Mouse (Mus musculus) lung, postnatal 0 days (tissue): ENCODE results near the gene 9430097D07Rik.

ENCODE experiments used
- CTCF ChIP-seq: IDR thresholded peaks from 2 replicates; pipeline ENCODE4 v1.5.1; 2016; ENCODE audit warnings: antibody characterized with exemption, mild to moderate bottlenecking
- EP300 ChIP-seq: IDR thresholded peaks from 2 replicates; pipeline ENCODE4 v1.6.1; 2016; ENCODE audit warnings: antibody characterized with exemption, mild to moderate bottlenecking, control low read depth

- no peak for TF ChIP-seq EP300
- no peak for TF ChIP-seq CTCF
These were observed 15.9 kb downstream of the 9430097D07Rik start for GRCm38 (mm10) chr2:32559570-32559969.
